Mouse (Mus musculus) midbrain, postnatal 0 days (tissue): Measurements from ENCODE around the gene Palm. TPM values are rescaled to one million over a fixed set of nuclear protein-coding genes. Genes with fewer than 3 reads are reported as not detected.

Source experiments
- ATAC-seq: fragments of 200-750 bp; cut with Nextera tagmentation; 2 replicates; pipeline ENCODE4 v1.8.0; 2017; ENCODE audit warnings: moderate number of reproducible peaks, mild to moderate bottlenecking, moderate TSS enrichment, moderate library complexity; ENCODE audit not compliant: low FRiP score
- DNase-seq: peaks from one replicate; pipeline ENCODE4 v3.0.0-alpha.2; 2015; ENCODE audit warnings: low spot score
- H3K27ac ChIP-seq: fragments of 300-500 bp; sonication (generic); 2 replicates; pipeline ENCODE4 v1.5.1; 2014; ENCODE audit warnings: low read depth, mild to moderate bottlenecking, low read length, mixed read lengths
- H3K27me3 ChIP-seq: fragments of 300-500 bp; sonication (generic); 2 replicates; pipeline ENCODE4 v1.6.1; 2014; ENCODE audit warnings: low read length, control low read depth, mixed read lengths; ENCODE audit not compliant: insufficient read depth
- H3K36me3 ChIP-seq: fragments of 300-500 bp; sonication (generic); 2 replicates; pipeline ENCODE4 v1.6.1; 2014; ENCODE audit warnings: low read length, control low read depth, mixed read lengths; ENCODE audit not compliant: insufficient read depth
- H3K4me1 ChIP-seq: fragments of 300-500 bp; sonication (generic); 2 replicates; pipeline ENCODE4 v1.6.1; 2014; ENCODE audit warnings: mild to moderate bottlenecking, control low read depth, antibody characterized with exemption, low read length, mixed read lengths; ENCODE audit not compliant: insufficient read depth
- H3K4me2 ChIP-seq: fragments of 300-500 bp; sonication (generic); 2 replicates; pipeline ENCODE4 v1.6.1; 2014; ENCODE audit warnings: low read depth, mild to moderate bottlenecking, low read length, mixed read lengths; ENCODE audit not compliant: poor library complexity, severe bottlenecking
- H3K4me3 ChIP-seq: fragments of 300-500 bp; sonication (generic); 2 replicates; pipeline ENCODE4 v1.5.1; 2014; ENCODE audit warnings: low read depth, mild to moderate bottlenecking, low read length, moderate library complexity
- H3K9ac ChIP-seq: fragments of 300-500 bp; sonication (generic); replicated peaks from 2 replicates; pipeline ENCODE4 v1.6.1; 2014; ENCODE audit warnings: mild to moderate bottlenecking, low read length, moderate library complexity, mixed read lengths; ENCODE audit not compliant: poor library complexity, severe bottlenecking
- H3K9me3 ChIP-seq: fragments of 300-500 bp; sonication (generic); 2 replicates; pipeline ENCODE4 v1.6.1; 2016; ENCODE audit warnings: low read length, control low read depth
- CTCF ChIP-seq: IDR thresholded peaks from 2 replicates; pipeline ENCODE4 v1.5.1; 2016; ENCODE audit warnings: antibody characterized with exemption, mild to moderate bottlenecking
- WGBS: fragments of 180-500 bp; shearing (Covaris S2); extraction: QIAGEN DNeasy Blood & Tissue Kit; methylation state at CpG from one replicate; pipeline ENCODE4 v1.1.7; 2014; 5-methylcytosine and 5-hydroxymethylcytosine counted together
- polyA plus RNA-seq: library from polyadenylated mRNA; unstranded; fragments of >200 nt; fragmentation: Nextera tagmentation; extraction: Ambion mirVana; gene quantifications from 2 replicates; pipeline ENCODE4 v1.2.1, GENCODE M21; 2015
- total RNA-seq: library from RNA; depleted of rRNA; stranded (reverse); fragments of >200 nt; gene quantifications from 2 replicates; pipeline ENCODE4 v1.2.3, GENCODE M21; 2014

Gene Palm
- total and polyA plus RNA-seq, 2 experiments from 2014 or later: 165 to 302 TPM

- Histone ChIP-seq H3K4me2 (no peak overlapping the region), H3K9me3 (no peaks in the 10 kb centered on the region), H3K9ac (no peak overlapping the region), H3K27me3 (no peaks in the 10 kb centered on the region), H3K36me3 (peaks cover 32% of the 10 kb centered on the region), H3K4me1 (no peaks in the 10 kb centered on the region; the same call in 1 of the 2 replicates), H3K4me3 (no peak overlapping the region), H3K27ac (no peak overlapping the region)
- ATAC-seq (no peak), DNase-seq (no peak)
- 86% methylated on average over 11 of the region's 11 CpGs for WGBS
- TF ChIP-seq CTCF: no peak
Measured at GRCm38 (mm10) chr10:79808728-79809127, 15.4 kb downstream of the Palm start.

- DNase-seq (peak; percentile 74), ATAC-seq (peak; percentile 42)
- TF ChIP-seq CTCF: peak; percentile 97
- H3K36me3 ChIP-seq: peaks cover 52% of the 10 kb centered on the region
- H3K4me2 ChIP-seq: no peak overlapping the region
- WGBS: 39% methylated on average over 15 of the region's 15 CpGs
- no peak overlapping the region for H3K4me3 ChIP-seq
- H3K9me3 ChIP-seq: no peaks in the 10 kb centered on the region
- H3K4me1 ChIP-seq: no peaks in the 10 kb centered on the region
- no peak overlapping the region for H3K9ac ChIP-seq
- no peaks in the 10 kb centered on the region for H3K27me3 ChIP-seq
- H3K27ac ChIP-seq: no peak overlapping the region
Measured at GRCm38 (mm10) chr10:79811736-79812637, 18.6 kb downstream of the Palm start.

- no peak overlapping the region for H3K27ac ChIP-seq
- no peak for TF ChIP-seq CTCF
- WGBS: 69% methylated on average over 5 of the region's 5 CpGs
- no peak overlapping the region for H3K9ac ChIP-seq
- H3K9me3 ChIP-seq: no peaks in the 10 kb centered on the region
- H3K36me3 ChIP-seq: peaks cover 47% of the 10 kb centered on the region
- no peak for DNase-seq
- no peak overlapping the region for H3K4me2 ChIP-seq
- no peaks in the 10 kb centered on the region for H3K27me3 ChIP-seq
- H3K4me3 ChIP-seq: no peak overlapping the region
- no peak for ATAC-seq
- H3K4me1 ChIP-seq: no peaks in the 10 kb centered on the region
Measured at GRCm38 (mm10) chr10:79814271-79814842, 21.0 kb downstream of the Palm start.

- no peak overlapping the region for H3K9ac ChIP-seq
- 88% methylated on average over 12 of the region's 12 CpGs for WGBS
- no peaks in the 10 kb centered on the region for H3K27me3 ChIP-seq
- ATAC-seq (no peak), DNase-seq (no peak)
- no peaks in the 10 kb centered on the region for H3K9me3 ChIP-seq
- TF ChIP-seq CTCF: no peak
- no peak overlapping the region for H3K4me3 ChIP-seq
- H3K4me1 ChIP-seq: no peaks in the 10 kb centered on the region
- peaks cover 52% of the 10 kb centered on the region for H3K36me3 ChIP-seq
- no peak overlapping the region for H3K27ac ChIP-seq
- H3K4me2 ChIP-seq: no peak overlapping the region
Measured at GRCm38 (mm10) chr10:79815671-79816494, 22.5 kb downstream of the Palm start.

- H3K27ac ChIP-seq: no peak overlapping the region
- no peak for ATAC-seq
- no peak for DNase-seq
- no peaks in the 10 kb centered on the region for H3K9me3 ChIP-seq
- H3K4me3 ChIP-seq: no peak overlapping the region
- WGBS: 75% methylated on average over 2 of the region's 2 CpGs
- H3K27me3 ChIP-seq: no peaks in the 10 kb centered on the region
- no peak overlapping the region for H3K9ac ChIP-seq
- no peak overlapping the region for H3K4me2 ChIP-seq
- peak; percentile 64 for TF ChIP-seq CTCF
- H3K36me3 ChIP-seq: peaks cover 50% of the 10 kb centered on the region
- H3K4me1 ChIP-seq: no peaks in the 10 kb centered on the region
Measured at GRCm38 (mm10) chr10:79817111-79817510, 23.7 kb downstream of the Palm start.
